ENCODE assay signal across 8 mouse cellular contexts in the genomic region with DNA sequence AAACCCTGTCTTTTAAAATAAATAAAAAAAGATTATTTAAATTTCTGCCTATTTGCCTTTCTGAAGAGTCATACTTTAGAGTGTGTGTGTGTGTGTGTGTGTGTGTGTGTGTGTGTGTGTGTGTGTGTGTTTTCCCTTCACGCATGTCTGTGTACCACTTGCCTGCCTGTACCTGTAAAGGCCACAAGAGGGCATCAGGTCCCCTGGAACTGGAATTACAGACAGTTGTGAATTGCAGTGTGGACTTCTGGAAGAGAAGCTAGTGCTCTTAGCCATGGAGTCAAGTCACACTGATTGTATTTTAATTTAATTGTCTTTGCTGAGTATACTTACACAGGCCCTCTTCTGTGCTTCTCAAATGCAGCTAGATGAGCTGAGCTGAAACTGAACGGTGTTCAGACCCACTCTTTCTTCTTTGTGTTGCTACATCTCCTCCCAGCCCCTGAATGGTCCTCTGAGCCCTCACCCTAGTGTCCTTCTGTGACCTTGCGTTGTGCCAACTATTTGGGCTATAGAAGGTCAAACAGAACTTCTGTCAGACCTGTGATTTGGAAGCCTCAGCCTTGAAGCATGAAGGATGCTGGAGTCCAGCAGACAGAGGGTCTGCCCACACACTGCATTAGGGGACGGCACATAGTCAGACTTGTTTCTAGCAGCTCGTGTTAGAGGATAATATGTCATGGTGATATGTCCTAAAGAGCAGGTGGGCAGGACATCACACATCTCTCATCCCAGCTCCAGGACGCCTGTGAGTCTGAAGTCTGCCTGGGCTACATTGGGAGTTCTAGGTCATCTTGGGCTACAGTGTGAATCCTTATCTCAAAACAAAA. TPM values are rescaled to one million over a fixed set of nuclear protein-coding genes. Genes with fewer than 3 reads are reported as not detected.
A peak's percentile ranks its signal among the peaks of the same experiment; 100 is the strongest.
DNase-seq lines count a peak whose midpoint lies in the region; ATAC-seq and TF ChIP-seq lines count a peak whose summit lies in the region.

No protein-coding gene starts in this region.

- H3K9me3 ChIP-seq in embryonic facial prominence, embryonic 10.5 days = no peaks in the 10 kb centered on the region
- no peaks in the 10 kb centered on the region for H3K9me3 ChIP-seq in heart, postnatal 0 days (replicated peaks; ENCODE audit: control insufficient read depth, low read length)
- no peaks in the 10 kb centered on the region for H3K9me3 ChIP-seq in liver, postnatal 0 days (ENCODE audit: low read length)
- H3K9me3 ChIP-seq in neural tube, embryonic 15.5 days (replicated peaks) = no peaks in the 10 kb centered on the region

- ATAC-seq in heart, postnatal 0 days (ENCODE audit: insufficient read depth, low read depth) = peak; percentile 47; the same call in 1 of the 2 replicates
- peak; percentile 54 for ATAC-seq in liver, postnatal 0 days
- ATAC-seq in neural tube, embryonic 15.5 days (ENCODE audit: low FRiP score) = peak; percentile 87
- ATAC-seq in erythroid progenitor cell, adult 5-6 weeks (replicated peaks; ENCODE audit: low FRiP score, poor library complexity, severe bottlenecking) = no peak

- TF ChIP-seq EP300 in heart, postnatal 0 days (IDR thresholded peaks at IDR 0.05; ENCODE audit: low read depth) = no peak
- TF ChIP-seq EP300 in liver, postnatal 0 days (IDR thresholded peaks at IDR 0.05; ENCODE audit: low read depth) = no peak

- H3K27me3 ChIP-seq in C2C12 (ENCODE audit: control insufficient read depth, insufficient read depth, insufficient read length) = no peaks in the 10 kb centered on the region
- no peaks in the 10 kb centered on the region for H3K27me3 ChIP-seq in embryonic facial prominence, embryonic 10.5 days (replicated peaks; ENCODE audit: low read depth, poor library complexity, severe bottlenecking)
- H3K27me3 ChIP-seq in heart, postnatal 0 days (ENCODE audit: control insufficient read depth, insufficient read depth, low read length) = no peaks in the 10 kb centered on the region
- no peaks in the 10 kb centered on the region for H3K27me3 ChIP-seq in liver, postnatal 0 days (ENCODE audit: insufficient read depth, low read length)
- no peaks in the 10 kb centered on the region for H3K27me3 ChIP-seq in neural tube, embryonic 15.5 days (replicated peaks)

- peak; percentile 68 for TF ChIP-seq CTCF in C2C12 (IDR thresholded peaks at IDR 0.05; ENCODE audit: control insufficient read depth, insufficient read depth, insufficient read length)
- TF ChIP-seq CTCF in heart, postnatal 0 days (IDR thresholded peaks at IDR 0.05; ENCODE audit: low read depth) = peak; percentile 96
- peak; percentile 92 for TF ChIP-seq CTCF in liver, postnatal 0 days (IDR thresholded peaks at IDR 0.05; ENCODE audit: low read depth)

- peak; percentile 72 for DNase-seq in MN1 (ENCODE audit: low spot score)
- DNase-seq in embryonic facial prominence, embryonic 10.5 days (ENCODE audit: low spot score) = peak; percentile 72
- peak; percentile 70 for DNase-seq in heart, postnatal 0 days (ENCODE audit: low spot score)
- DNase-seq in kidney, postnatal 25 days = peak; percentile 64 to 67
- peak; percentile 56 for DNase-seq in liver, postnatal 0 days

- no peaks in the 10 kb centered on the region for H3K79me3 ChIP-seq in C2C12 (ENCODE audit: low read depth)

- no peak overlapping the region for H3K9ac ChIP-seq in heart, postnatal 0 days (replicated peaks; ENCODE audit: low read depth, low read length)
- no peak overlapping the region for H3K9ac ChIP-seq in liver, postnatal 0 days (replicated peaks)
- H3K9ac ChIP-seq in neural tube, embryonic 15.5 days (replicated peaks) = no peak overlapping the region

- H3K4me2 ChIP-seq in heart, postnatal 0 days (ENCODE audit: low read depth, low read length) = no peak overlapping the region
- H3K4me2 ChIP-seq in liver, postnatal 0 days (ENCODE audit: low read depth, low read length) = no peak overlapping the region
- no peak overlapping the region for H3K4me2 ChIP-seq in neural tube, embryonic 15.5 days

- no peaks in the 10 kb centered on the region for H3K79me2 ChIP-seq in C2C12 (ENCODE audit: control insufficient read depth, insufficient read depth)

- H3K36me3 ChIP-seq in C2C12 (ENCODE audit: control insufficient read depth, insufficient read depth) = no peaks in the 10 kb centered on the region
- no peaks in the 10 kb centered on the region for H3K36me3 ChIP-seq in embryonic facial prominence, embryonic 10.5 days (replicated peaks)
- H3K36me3 ChIP-seq in heart, postnatal 0 days (replicated peaks; ENCODE audit: control insufficient read depth, insufficient read depth, low read length) = no peaks in the 10 kb centered on the region
- no peaks in the 10 kb centered on the region for H3K36me3 ChIP-seq in liver, postnatal 0 days (replicated peaks; ENCODE audit: insufficient read depth, low read length)
- no peaks in the 10 kb centered on the region for H3K36me3 ChIP-seq in neural tube, embryonic 15.5 days

- no peak overlapping the region for H3ac ChIP-seq in C2C12 (ENCODE audit: control insufficient read depth, insufficient read length, low read depth)

- WGBS in embryonic facial prominence, embryonic 10.5 days = 75% methylated on average over 6 of the region's 6 CpGs
- 65% methylated on average over 6 of the region's 6 CpGs for WGBS in heart, postnatal 0 days
- 63% methylated on average over 6 of the region's 6 CpGs for WGBS in liver, postnatal 0 days (ENCODE audit: insufficient replicate concordance)
- 71% methylated on average over 6 of the region's 6 CpGs for WGBS in neural tube, embryonic 15.5 days

- peaks cover 7% of the 10 kb centered on the region for H3K4me1 ChIP-seq in embryonic facial prominence, embryonic 10.5 days
- H3K4me1 ChIP-seq in heart, postnatal 0 days (ENCODE audit: control insufficient read depth, insufficient read depth) = peaks cover 5% of the 10 kb centered on the region; the same call in 1 of the 2 replicates
- H3K4me1 ChIP-seq in liver, postnatal 0 days (ENCODE audit: insufficient read depth) = no peaks in the 10 kb centered on the region
- H3K4me1 ChIP-seq in neural tube, embryonic 15.5 days = no peaks in the 10 kb centered on the region

- H3K4me3 ChIP-seq in C2C12 (ENCODE audit: insufficient read depth, poor library complexity, severe bottlenecking) = no peak overlapping the region
- no peak overlapping the region for H3K4me3 ChIP-seq in embryonic facial prominence, embryonic 10.5 days
- no peak overlapping the region for H3K4me3 ChIP-seq in heart, postnatal 0 days (ENCODE audit: low read depth, low read length)
- no peak overlapping the region for H3K4me3 ChIP-seq in liver, postnatal 0 days (ENCODE audit: low read depth, low read length)
- H3K4me3 ChIP-seq in neural tube, embryonic 15.5 days (replicated peaks) = no peak overlapping the region

- H3K27ac ChIP-seq in embryonic facial prominence, embryonic 10.5 days (replicated peaks) = no peak overlapping the region
- no peak overlapping the region for H3K27ac ChIP-seq in heart, postnatal 0 days (ENCODE audit: low read depth)
- no peak overlapping the region for H3K27ac ChIP-seq in liver, postnatal 0 days (ENCODE audit: low read depth)
- no peak overlapping the region for H3K27ac ChIP-seq in neural tube, embryonic 15.5 days (replicated peaks)

TF ChIP-seq in C2C12, 6 proteins besides CTCF, POLR2A, EP300 and RAD21:
- TF ChIP-seq MYOD1 (IDR thresholded peaks at IDR 0.05; ENCODE audit: control insufficient read depth, insufficient read length, low read depth) = no peak
- no peak for TF ChIP-seq MAX (IDR thresholded peaks at IDR 0.05)
- no peak for TF ChIP-seq CEBPB (IDR thresholded peaks at IDR 0.05; ENCODE audit: low read depth)
- no peak for TF ChIP-seq USF1 (IDR thresholded peaks at IDR 0.05; ENCODE audit: low read depth)
- no peak for TF ChIP-seq MYOG (IDR thresholded peaks at IDR 0.05; ENCODE audit: control insufficient read depth, extremely low read depth, insufficient read length)
- TF ChIP-seq FOSL1 (IDR thresholded peaks at IDR 0.05; ENCODE audit: insufficient read depth, low read length, poor library complexity, severe bottlenecking) = no peak

RNA-seq across cellular contexts. Expression of gene Smco2, which starts 16.2 kb away (rescaled TPM):
- not detected for polyA plus RNA-seq in C2C12 (2012; fragmentation: generic; extraction: Trizol)
- not detected in 2 replicates for polyA plus RNA-seq in embryonic facial prominence, embryonic 10.5 days (2016; fragmentation: Nextera tagmentation; extraction: Ambion mirVana)
- not detected in 2 replicates for total RNA-seq in heart, postnatal 0 days (2014; rRNA removed; ENCODE audit: low replicate concordance)
- polyA plus RNA-seq in heart, postnatal 0 days (2015; fragmentation: Nextera tagmentation; extraction: Ambion mirVana) = 0.29 and 0.43 TPM in 2 replicates
- polyA plus RNA-seq in liver, postnatal 0 days (2015; fragmentation: Nextera tagmentation; extraction: Ambion mirVana) = not detected in 2 replicates
- not detected in 2 replicates for polyA plus RNA-seq in neural tube, embryonic 15.5 days (2015; fragmentation: Nextera tagmentation; extraction: Ambion mirVana)
- total RNA-seq in erythroid progenitor cell, adult 5-6 weeks (2015; ENCODE audit: low replicate concordance) = not detected in 2 replicates
- not detected in 2 replicates for total RNA-seq in erythroid progenitor cell, adult 5-6 weeks (2017; ENCODE audit: low replicate concordance)

RNA-seq across cellular contexts. Expression of gene Arntl2, which starts 37.8 kb away (rescaled TPM):
- polyA plus RNA-seq in C2C12 (2012; fragmentation: generic; extraction: Trizol) = 0.49 TPM
- 2.8 and 3.8 TPM in 2 replicates for polyA plus RNA-seq in embryonic facial prominence, embryonic 10.5 days (2016; fragmentation: Nextera tagmentation; extraction: Ambion mirVana)
- 3.2 TPM in 1 of 2 replicates, not detected in the other for total RNA-seq in heart, postnatal 0 days (2014; rRNA removed; ENCODE audit: low replicate concordance)
- polyA plus RNA-seq in heart, postnatal 0 days (2015; fragmentation: Nextera tagmentation; extraction: Ambion mirVana) = 1.8 and 3.1 TPM in 2 replicates
- 0.17 and 0.72 TPM in 2 replicates for polyA plus RNA-seq in liver, postnatal 0 days (2015; fragmentation: Nextera tagmentation; extraction: Ambion mirVana)
- polyA plus RNA-seq in neural tube, embryonic 15.5 days (2015; fragmentation: Nextera tagmentation; extraction: Ambion mirVana) = 4.1 and 4.5 TPM in 2 replicates
- total RNA-seq in erythroid progenitor cell, adult 5-6 weeks (2015; ENCODE audit: low replicate concordance) = 0.84 and 1.4 TPM in 2 replicates
- total RNA-seq in erythroid progenitor cell, adult 5-6 weeks (2017; ENCODE audit: low replicate concordance) = not detected in 2 replicates

RNA-seq across cellular contexts. Expression of gene Ppfibp1, which starts 54.6 kb away (rescaled TPM):
- 61.1 TPM for polyA plus RNA-seq in C2C12 (2012; fragmentation: generic; extraction: Trizol)
- polyA plus RNA-seq in embryonic facial prominence, embryonic 10.5 days (2016; fragmentation: Nextera tagmentation; extraction: Ambion mirVana) = 34.9 and 38.1 TPM in 2 replicates
- 43.0 and 56.5 TPM in 2 replicates for total RNA-seq in heart, postnatal 0 days (2014; rRNA removed; ENCODE audit: low replicate concordance)
- 38.8 and 39.5 TPM in 2 replicates for polyA plus RNA-seq in heart, postnatal 0 days (2015; fragmentation: Nextera tagmentation; extraction: Ambion mirVana)
- polyA plus RNA-seq in liver, postnatal 0 days (2015; fragmentation: Nextera tagmentation; extraction: Ambion mirVana) = 8.9 and 11.3 TPM in 2 replicates
- 12.8 and 15.8 TPM in 2 replicates for polyA plus RNA-seq in neural tube, embryonic 15.5 days (2015; fragmentation: Nextera tagmentation; extraction: Ambion mirVana)
- 0.42 and 6.1 TPM in 2 replicates for total RNA-seq in erythroid progenitor cell, adult 5-6 weeks (2015; ENCODE audit: low replicate concordance)
- 0.64 and 1.5 TPM in 2 replicates for total RNA-seq in erythroid progenitor cell, adult 5-6 weeks (2017; ENCODE audit: low replicate concordance)
